Mouse (Mus musculus) left cerebral cortex, adult 18-20 months (tissue): Measurements from ENCODE around the gene Ppm1n. TPM values are rescaled to one million over a fixed set of nuclear protein-coding genes. Genes with fewer than 3 reads are reported as not detected.

Experiments used
- DNase-seq, 2 experiments: peaks; one replicate each; pipeline ENCODE4 v3.0.0; 2021 to 2022; ENCODE audit warnings: low spot score in 2 of 2, mixed read lengths in 1 of 2
- long read RNA-seq, 2 experiments: library from polyadenylated mRNA; stranded (forward); transcript quantifications; one replicate each; pipeline ENCODE4 v2.0.0; 2021
- total RNA-seq, 2 experiments: library from RNA; stranded (reverse); gene quantifications; 2 replicates each; pipeline ENCODE4 v1.2.3; 2021

Ppm1n gene
- total RNA-seq, result not detected
- long read RNA-seq, experiment 1, partial matches to known transcripts, result 0 of 1 reads
- long read RNA-seq, experiment 1, other reads (novel, unspliced or antisense), result 0 of 1 reads
- long read RNA-seq, experiment 2, result 0 reads

DNA sequence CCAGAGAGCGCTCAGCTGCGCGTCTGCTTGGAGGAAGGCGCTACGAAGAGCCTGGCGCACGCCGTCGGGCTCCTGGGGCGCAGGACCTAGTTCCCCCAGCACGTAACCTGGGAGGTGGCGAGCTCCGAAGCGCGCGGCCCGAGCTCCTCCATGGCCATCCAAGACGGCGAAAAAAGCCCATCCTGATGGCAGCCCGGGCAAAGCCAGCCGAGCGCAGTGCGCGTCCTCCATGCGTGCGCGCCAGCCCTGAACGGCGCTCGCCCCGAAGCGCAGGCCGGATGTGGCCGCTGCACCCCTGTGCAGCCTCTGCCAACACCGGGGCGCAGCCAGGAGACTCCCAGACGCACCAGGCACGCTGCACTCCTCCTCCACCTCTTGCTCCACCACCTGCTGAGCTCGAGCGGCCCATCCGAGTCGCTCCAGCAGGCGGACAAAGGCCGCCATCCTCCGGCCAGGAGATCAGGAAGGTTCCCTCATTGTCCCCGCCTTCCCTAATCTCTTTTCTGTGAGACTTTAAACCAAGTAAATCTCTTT, at the start of gene Ppm1n:
Ppm1n (minus strand) TSS at position 484 of the 534 bp plus-strand sequence.
- DNase-seq, result no peak

- no peak for DNase-seq
These were observed 48.6 kb upstream of the Ppm1n start for GRCm38 (mm10) chr7:19328425-19328824.

GRCm38 (mm10) chr7:19327782-19328181, 47.9 kb upstream of the Ppm1n start:
- DNase-seq, result no peak

- peak; percentile 88 to 90 for DNase-seq
These were observed 47.3 kb upstream of the Ppm1n start for GRCm38 (mm10) chr7:19327128-19327527.

DNA sequence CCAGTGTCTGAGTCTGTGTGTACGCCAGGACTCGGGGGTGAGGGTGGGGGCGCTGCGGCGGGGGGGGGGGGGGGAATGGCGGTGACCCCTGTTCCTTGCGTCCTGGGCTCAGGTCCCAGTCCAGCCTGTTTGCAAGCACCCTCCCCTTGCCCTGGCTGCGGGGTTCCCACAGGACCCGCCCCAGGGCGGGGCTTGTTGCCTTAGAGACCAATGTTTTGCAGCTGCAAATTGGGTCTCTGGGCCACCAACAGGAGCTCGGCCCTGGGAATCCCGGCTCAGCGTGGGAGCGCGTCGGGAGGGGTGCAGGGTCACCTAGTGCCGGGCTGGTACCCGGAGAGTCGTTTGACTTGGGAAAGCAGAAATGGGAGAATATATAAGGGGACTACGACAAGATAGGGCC, 46.5 kb upstream of the Ppm1n start:
- peak; percentile 73 to 77 for DNase-seq

DNA sequence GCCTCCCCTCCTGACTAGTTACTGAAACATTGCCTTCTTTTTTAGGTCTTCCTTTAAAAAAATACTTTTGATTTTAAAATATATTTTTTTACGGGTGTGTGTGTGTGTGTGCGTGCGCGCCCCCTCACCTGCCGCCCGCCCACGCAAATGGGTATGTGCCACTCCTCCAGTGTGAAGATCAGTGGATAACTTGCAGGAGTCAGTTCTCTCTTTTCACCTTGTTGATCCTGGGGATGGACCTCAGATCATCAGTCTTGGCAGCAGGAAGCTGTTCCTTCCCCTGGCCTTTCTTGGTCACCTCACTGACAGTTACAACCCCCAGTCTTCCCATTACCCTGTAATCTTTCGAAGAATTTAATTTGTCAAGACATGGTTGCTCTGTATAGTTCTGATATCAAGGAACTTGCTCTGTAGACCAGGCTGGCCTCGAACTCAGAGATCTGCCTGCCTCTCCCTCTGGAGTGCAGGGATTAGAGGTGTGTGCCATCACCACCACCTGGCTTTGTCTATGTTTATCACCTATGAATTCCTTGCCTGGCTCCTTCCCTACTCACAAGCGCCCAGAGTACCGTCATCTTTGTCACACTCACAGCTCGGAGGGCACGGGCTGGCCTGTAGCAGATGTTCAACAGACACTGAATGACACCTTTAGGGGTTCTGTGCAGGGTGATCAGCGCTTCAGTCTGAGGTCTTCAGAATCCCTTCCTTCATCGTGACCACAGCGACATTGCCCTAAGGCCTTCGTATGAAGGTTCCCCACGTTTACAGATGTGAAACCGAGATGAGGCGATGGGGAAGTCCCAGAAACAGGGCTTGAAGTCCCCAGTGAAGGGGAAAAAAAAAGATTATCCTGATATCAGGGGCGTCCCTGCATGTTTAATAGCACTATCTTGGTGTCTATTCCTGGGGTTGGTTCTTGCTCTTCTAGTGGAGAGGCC, 45.7 kb upstream of the Ppm1n start:
- no peak for DNase-seq

GRCm38 (mm10) chr7:19324221-19324620, 44.4 kb upstream of the Ppm1n start:
- DNase-seq, result no peak

- no peak for DNase-seq
These were observed 42.6 kb upstream of the Ppm1n start for GRCm38 (mm10) chr7:19322489-19322888.

DNA sequence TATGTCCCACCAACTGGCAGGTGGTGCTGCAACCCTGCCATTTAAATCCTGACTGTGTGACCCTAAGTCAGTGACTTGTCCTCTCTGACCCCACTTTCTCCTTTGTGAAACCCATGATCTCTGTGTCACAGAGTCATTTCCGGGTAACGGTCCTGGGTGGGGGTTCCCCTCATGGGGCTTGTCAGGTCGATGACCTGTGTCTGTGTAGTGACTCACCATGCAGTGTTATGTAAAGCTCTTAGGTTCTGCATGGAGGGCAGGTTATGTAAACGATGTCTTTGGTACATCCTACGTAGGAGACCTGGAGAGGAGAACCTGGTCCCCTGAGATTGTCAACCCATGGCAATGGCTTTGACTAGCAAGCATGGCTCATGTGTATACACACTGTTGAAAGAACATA, 41.6 kb upstream of the Ppm1n start:
- DNase-seq, result no peak

GRCm38 (mm10) chr7:19320637-19321036, 40.8 kb upstream of the Ppm1n start:
- no peak for DNase-seq

GRCm38 (mm10) chr7:19319906-19320305, 40.0 kb upstream of the Ppm1n start:
- DNase-seq, result peak; percentile 93 to 96

DNA sequence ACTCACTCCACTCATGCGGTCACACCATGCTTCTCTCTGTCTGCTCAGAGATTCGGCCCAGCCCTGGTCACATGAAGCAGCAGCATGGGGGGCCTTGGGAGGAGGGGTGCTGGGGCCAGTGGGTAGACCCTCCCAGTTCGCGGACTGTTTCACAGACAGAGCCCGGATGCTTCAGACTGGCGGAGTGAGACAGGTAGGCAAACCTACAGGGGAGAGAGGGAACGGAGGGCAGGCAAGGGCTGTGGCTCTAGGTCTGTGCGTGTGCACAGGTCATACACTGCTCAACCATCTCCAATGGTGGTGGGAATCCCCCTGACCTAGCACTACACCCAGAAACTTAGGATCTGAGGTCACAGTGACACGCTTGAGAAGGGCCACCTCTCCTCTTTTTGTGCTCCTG, 39.6 kb upstream of the Ppm1n start:
- no peak for DNase-seq

DNA sequence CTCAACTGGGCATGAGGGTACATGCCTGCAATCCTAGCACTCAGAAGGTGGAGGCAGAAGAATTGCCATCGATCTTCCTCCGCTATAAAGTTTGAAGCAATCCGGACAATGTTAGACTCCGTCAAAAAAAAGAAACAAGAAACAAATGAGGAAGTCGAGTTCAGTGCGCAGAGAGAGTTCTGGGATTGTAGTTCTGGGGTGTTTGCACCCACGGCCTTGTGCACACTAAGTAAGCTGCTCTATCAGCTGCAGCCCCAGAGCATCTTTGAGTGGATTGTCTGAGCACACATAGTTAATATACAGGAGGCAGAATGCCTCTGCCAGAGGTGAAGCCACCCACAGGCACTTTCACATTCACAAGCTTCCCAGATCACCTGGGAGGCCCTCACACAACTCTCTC, 38.8 kb upstream of the Ppm1n start:
- no peak for DNase-seq

DNA sequence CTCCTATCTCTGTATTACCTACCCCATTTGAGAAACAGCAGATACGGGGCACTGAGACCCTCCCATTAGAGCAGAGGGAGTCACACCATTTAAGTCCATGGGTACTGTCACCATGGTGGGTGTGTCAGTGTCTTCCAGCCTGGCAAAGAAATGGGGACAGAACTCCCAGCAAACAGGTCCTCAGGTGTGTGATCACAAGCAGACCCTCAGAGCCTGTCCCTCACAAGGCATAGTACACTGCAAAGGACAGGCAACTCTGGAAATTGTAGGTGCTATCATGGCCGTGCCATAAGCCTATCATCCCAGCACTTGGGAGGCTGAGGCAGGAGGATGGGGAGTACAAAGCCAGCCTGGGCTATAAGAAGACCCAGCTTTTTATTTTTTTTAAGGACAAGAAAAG, 38.3 kb upstream of the Ppm1n start:
- DNase-seq, result no peak

DNA sequence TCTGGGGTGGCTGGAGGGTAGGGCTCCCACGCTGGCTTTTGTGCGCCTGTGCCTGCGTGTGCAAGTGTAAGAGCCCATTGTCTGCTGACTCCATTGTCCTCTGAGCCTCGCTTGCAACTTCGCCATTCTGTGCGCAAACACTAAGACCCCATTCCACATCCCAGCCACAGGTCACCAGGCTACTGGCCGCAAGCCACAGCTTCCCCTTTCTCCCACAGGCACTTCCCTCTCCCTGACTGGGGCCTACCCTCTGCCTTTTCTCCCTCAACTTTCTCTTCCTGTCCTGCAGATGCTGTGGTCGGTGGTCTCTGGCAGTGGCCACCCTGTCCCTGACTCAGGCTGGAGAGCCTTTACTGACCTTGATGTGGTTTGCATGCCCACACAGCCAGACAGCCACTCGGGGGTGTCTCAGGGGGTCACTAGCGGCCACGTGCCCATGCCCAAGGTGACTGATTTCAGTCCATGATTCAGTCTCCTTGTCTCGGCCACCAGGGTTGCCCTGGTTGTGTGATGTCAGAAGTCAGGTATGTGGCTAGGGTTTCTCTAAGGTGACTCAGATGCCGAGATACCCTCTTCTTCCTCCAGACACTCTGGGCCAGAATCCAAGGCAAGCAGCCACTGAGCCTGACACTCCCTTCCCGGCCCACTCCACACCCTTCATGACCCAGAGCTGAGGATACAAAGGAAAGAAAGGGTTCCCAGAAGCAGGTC, 36.7 kb upstream of the Ppm1n start:
- no peak for DNase-seq

- DNase-seq, result no peak
These were observed 34.2 kb upstream of the Ppm1n start for GRCm38 (mm10) chr7:19314033-19314432.

GRCm38 (mm10) chr7:19311991-19312390, 32.1 kb upstream of the Ppm1n start:
- DNase-seq, result no peak

GRCm38 (mm10) chr7:19309884-19310641, 30.2 kb upstream of the Ppm1n start, which contains the start of gene Fosb:
Gene Fosb (minus strand): TSS chr7:19310051.
- peak; percentile 93 to 95 for DNase-seq

DNA sequence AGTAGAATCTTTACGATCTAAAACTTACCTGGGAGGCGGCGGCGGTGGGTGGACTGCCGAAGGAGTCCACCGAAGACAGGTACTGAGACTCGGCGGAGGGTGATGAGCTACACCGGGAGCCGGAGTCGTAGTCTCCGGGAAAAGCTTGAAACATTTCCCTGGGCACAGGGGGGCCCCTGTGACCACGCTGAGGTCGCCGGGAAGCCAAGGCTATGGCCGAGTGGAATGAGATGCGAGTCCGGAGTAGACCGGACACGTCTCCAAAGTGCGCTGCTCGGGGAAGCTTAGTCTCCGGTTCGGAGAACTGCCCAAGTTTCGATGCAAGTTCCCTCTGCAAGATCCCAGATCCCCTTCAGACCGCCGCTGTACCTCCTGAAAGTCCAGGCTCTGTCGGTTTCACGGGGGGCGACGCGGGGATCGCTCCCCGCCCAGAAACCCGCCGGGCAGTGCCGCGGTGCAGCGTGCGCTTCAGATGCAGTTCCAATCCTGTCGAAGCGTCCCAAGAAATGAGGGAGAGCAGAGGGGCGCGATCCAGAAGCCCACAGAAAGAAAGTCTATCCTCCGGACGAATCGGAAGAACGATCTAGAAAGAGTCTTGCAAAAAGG, 29.5 kb upstream of the Ppm1n start:
- DNase-seq, result no peak

DNA sequence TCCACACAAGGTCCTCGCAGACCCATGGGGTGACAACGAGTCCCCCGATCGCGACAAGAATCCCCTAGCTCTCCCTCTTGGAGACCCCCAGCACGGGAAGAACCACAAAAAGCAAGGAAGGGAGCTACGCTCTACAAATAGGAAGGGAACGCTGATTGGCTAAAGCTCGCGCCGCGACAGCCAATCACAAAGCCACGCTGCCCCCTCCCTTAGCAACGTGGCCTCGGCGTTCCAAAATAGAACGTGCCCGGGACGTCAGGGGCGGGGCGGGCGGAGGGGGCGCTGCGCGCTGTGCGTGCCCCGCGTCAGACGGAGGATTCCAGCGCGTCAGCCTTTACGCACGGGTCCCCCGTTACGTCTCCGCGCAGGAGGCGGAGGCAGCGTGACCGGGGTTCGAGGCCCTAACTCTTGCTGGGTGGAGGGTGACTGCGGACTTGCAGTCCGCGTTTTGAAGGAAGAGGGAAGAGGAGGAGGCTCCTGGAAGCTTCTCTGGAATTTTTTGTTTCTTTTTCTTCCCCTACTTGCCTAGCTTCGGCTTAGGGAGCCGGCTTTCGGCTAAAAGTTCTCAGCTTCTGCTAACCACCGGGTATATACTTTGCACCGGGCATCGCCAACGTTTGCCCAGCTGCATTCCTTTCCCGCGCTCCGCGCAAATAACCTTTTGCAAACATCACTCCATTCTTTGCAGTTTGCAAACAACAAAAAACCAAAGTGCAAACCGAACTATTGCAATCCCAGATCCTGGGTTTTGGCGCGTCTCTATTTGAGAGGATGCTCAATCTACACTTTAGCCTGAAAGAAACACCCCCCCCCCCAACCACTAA, 28.8 kb upstream of the Ppm1n start:
- peak; percentile 95 to 98 for DNase-seq
